Mouse (Mus musculus): ENCODE measurements around the gene Olfr328.
"Not testable (repeated sequence)": the region's sequence is repeated elsewhere in the genome, so short reads cannot be mapped to it uniquely, and the experiment has no call there.

DNA sequence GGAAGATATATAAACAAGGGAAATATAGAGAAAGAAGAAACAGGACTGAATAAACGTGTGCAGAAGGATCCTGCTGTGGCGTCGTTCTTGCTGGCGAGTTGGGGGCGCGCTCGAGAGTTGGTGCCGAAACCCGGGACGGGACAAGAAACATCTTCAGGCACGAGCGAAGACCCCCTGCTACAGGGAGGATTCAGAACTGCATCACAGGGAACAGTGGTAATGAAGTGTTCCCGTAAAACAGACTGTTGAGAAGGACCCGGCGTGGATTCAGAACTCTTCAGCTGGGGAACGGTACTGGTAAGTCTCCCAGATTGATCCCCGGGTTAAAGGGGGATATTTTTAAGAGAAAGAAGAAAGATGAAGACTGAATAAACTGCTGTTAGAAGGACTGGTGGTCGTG is 36.5 kb downstream of the Olfr328 start:
- not testable (repeated sequence) for TF ChIP-seq GATA1 (IDR thresholded peaks at IDR 0.05; ENCODE audit: borderline replicate concordance, low read length); FLI1 (IDR thresholded peaks at IDR 0.05; ENCODE audit: low read length)

All from megakaryocyte, embryonic 14.5 days (primary cell).